Mouse (Mus musculus) neural tube, embryonic 13.5 days (tissue): ENCODE results near the gene Ankrd55. TPM values are rescaled to one million over a fixed set of nuclear protein-coding genes. Genes with fewer than 3 reads are reported as not detected.
A peak's percentile ranks its signal among the peaks of the same experiment; 100 is the strongest.

Source experiments
- ATAC-seq: fragments of 200-750 bp; cut with Nextera tagmentation; 2 replicates; pipeline ENCODE4 v1.8.0; 2017; ENCODE audit warnings: low read depth, mild to moderate bottlenecking, moderate TSS enrichment, moderate library complexity
- H3K27ac ChIP-seq: fragments of 300-500 bp; sonication (generic); replicated peaks from 2 replicates; pipeline ENCODE4 v1.5.1; 2015; ENCODE audit warnings: moderate library complexity, mild to moderate bottlenecking, inconsistent platforms
- H3K27me3 ChIP-seq: fragments of 300-500 bp; sonication (generic); 2 replicates; pipeline ENCODE4 v1.6.1; 2015; ENCODE audit warnings: mild to moderate bottlenecking, inconsistent platforms
- H3K36me3 ChIP-seq: fragments of 300-500 bp; sonication (generic); 2 replicates; pipeline ENCODE4 v1.6.1; 2015; ENCODE audit warnings: mild to moderate bottlenecking, inconsistent platforms
- H3K4me1 ChIP-seq: fragments of 300-500 bp; sonication (generic); replicated peaks from 2 replicates; pipeline ENCODE4 v1.6.1; 2015; ENCODE audit warnings: inconsistent platforms
- H3K4me2 ChIP-seq: fragments of 300-500 bp; sonication (generic); 2 replicates; pipeline ENCODE4 v1.6.1; 2015; ENCODE audit warnings: inconsistent platforms, mild to moderate bottlenecking, moderate library complexity
- H3K4me3 ChIP-seq: fragments of 300-500 bp; sonication (generic); 2 replicates; pipeline ENCODE4 v1.5.1; 2015; ENCODE audit warnings: mild to moderate bottlenecking, inconsistent platforms
- H3K9ac ChIP-seq: fragments of 300-500 bp; sonication (generic); 2 replicates; pipeline ENCODE4 v1.6.1; 2015; ENCODE audit warnings: moderate library complexity, mild to moderate bottlenecking, inconsistent platforms
- H3K9me3 ChIP-seq: fragments of 300-500 bp; sonication (generic); 2 replicates; pipeline ENCODE4 v1.6.1; 2016; ENCODE audit warnings: inconsistent platforms
- whole genome bisulfite sequencing: fragments of 180-500 bp; shearing (Covaris S2); methylation state at CpG from one replicate; pipeline ENCODE4 v1.1.7; 2015; 5-methylcytosine and 5-hydroxymethylcytosine counted together
- polyA plus RNA-seq: library from polyadenylated mRNA; unstranded; fragments of >200 nt; fragmentation: Nextera tagmentation; extraction: Ambion mirVana; gene quantifications from 2 replicates; pipeline ENCODE4 v1.2.1, GENCODE M21; 2015

Ankrd55 gene
- 4.2 and 5.2 TPM in 2 replicates for polyA plus RNA-seq

DNA sequence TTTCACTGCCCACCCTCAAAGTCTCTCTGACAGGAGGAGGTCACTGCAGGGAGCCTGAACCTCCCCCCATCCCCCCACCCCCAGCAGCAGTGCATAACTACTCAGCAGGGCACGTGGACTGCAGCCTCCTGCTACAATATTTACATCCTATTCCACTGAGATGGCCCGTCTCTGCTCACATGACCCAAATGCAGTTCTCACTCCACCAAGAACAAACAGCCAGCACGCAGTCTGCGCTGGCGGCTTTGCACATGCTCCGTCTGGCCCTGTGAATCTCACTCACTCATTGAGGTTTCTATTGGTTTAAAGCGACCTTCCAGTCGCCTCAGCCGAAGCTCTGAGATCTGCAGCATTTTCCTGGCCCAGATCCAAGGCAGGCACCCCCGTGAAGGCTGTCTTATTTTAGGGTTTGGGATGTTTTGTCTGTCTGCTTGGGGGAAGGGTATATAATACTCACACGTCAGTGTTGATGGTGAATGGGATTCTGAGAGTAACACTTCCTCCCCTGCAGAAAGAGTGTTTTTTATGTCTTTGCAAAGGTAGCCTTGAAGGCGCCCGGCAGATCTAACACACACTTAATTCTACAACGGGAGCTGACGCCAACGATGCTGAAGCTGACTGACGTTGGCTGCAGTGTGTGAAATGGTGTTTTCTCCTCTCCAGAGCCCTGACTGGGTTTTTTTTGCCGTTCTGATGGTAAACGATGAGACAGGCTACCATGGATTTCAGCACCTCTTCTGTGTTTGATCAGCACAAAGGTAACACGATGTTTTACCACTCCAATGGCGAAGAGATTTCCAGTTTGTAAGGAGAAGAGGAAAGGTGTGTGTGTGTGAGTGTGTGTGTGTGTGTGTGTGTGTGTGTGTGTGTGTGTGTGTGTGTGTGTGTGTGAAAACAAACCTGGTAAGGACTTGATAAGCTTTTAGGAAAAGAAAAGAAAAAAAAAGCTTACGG lies at the start of gene Ankrd55:
Ankrd55 (plus strand) TSS at position 227 of the 954 bp plus-strand sequence.
- no peaks in the 10 kb centered on the region for H3K9me3 ChIP-seq
- H3K4me1 ChIP-seq, result peaks cover 26% of the 10 kb centered on the region
- peak within 1 kb of the TSS; percentile 79 for H3K27ac ChIP-seq
- H3K27me3 ChIP-seq, result no peaks in the 10 kb centered on the region
- H3K9ac ChIP-seq, result peak within 1 kb of the TSS; percentile 68
- ATAC-seq, result peak; percentile 96
- H3K4me3 ChIP-seq, result peak within 1 kb of the TSS; percentile 35
- no peaks in the 10 kb centered on the region for H3K36me3 ChIP-seq
- H3K4me2 ChIP-seq, result peak within 1 kb of the TSS; percentile 57
- 20% methylated on average over 22 of the region's 22 CpGs for WGBS

DNA sequence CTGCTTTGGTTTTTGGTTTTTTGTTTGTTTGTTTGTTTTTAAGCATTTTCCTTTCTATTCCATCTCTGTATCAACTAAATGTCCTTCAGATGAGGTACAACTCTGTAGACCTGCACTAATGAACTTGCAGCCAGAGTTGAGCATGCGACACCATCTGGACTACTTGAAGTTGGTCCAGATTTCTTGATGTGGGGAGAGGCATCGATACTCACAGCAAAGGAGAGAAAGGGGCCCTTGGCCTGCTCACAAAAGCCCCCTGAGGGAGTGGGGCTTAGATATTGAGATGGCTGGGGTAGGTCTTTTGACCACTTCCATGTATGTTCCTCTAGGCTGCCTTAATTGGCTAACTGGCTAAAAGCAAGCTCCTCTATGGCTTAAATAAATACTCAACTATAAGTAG lies 49.0 kb upstream of the Ankrd55 start:
- no peak overlapping the region for H3K9ac ChIP-seq
- H3K4me2 ChIP-seq, result no peak overlapping the region
- H3K4me1 ChIP-seq, result peaks cover 11% of the 10 kb centered on the region
- no peak overlapping the region for H3K4me3 ChIP-seq
- H3K36me3 ChIP-seq, result no peaks in the 10 kb centered on the region
- peaks cover 5% of the 10 kb centered on the region; the same call in 1 of the 2 replicates for H3K9me3 ChIP-seq
- ATAC-seq, result no peak
- H3K27ac ChIP-seq, result no peak overlapping the region
- WGBS, result 98% methylated on average over 2 of the region's 2 CpGs
- peaks cover 35% of the 10 kb centered on the region for H3K27me3 ChIP-seq

- ATAC-seq, result no peak
- WGBS, result 6% methylated on average over 8 of the region's 8 CpGs
- no peak overlapping the region for H3K4me2 ChIP-seq
- peaks cover 35% of the 10 kb centered on the region for H3K27me3 ChIP-seq
- H3K36me3 ChIP-seq, result no peaks in the 10 kb centered on the region
- H3K4me1 ChIP-seq, result peaks cover 11% of the 10 kb centered on the region
- H3K27ac ChIP-seq, result no peak overlapping the region
- H3K4me3 ChIP-seq, result no peak overlapping the region
- no peak overlapping the region for H3K9ac ChIP-seq
- 0 out of 2 replicates have a peak, but pooled peaks cover 5% of the 10 kb centered on the region for H3K9me3 ChIP-seq
These were observed 46.8 kb upstream of the Ankrd55 start for GRCm38 (mm10) chr13:112241431-112241830.

DNA sequence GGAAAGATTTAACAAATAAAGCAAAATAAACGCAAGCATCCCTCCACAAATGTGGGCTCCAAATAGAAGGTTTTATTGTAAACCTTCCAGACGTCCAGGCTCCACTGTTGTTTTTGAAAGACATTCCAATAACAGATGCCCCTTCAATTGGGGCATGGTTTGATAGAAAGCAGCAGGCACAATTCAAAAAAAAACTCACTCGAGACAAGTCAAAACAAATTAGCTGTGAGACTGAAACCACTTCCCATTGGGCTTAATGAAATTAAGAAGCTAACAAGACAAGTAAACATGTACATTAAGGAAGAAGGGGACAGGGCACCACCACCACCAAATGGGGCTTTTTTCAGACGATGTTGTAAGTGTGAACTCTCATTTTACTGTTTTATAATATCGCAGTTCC lies 43.1 kb upstream of the Ankrd55 start:
- Histone ChIP-seq H3K27ac (no peak overlapping the region), H3K4me2 (no peak overlapping the region), H3K4me3 (no peak overlapping the region), H3K36me3 (no peaks in the 10 kb centered on the region), H3K4me1 (peaks cover 11% of the 10 kb centered on the region), H3K27me3 (peaks cover 15% of the 10 kb centered on the region), H3K9me3 (peaks cover 23% of the 10 kb centered on the region), H3K9ac (no peak overlapping the region)
- 78% methylated on average over 5 of the region's 5 CpGs for WGBS
- no peak for ATAC-seq

GRCm38 (mm10) chr13:112251433-112251832 lies 36.8 kb upstream of the Ankrd55 start:
- Histone ChIP-seq H3K4me1 (peaks cover 13% of the 10 kb centered on the region), H3K27me3 (no peaks in the 10 kb centered on the region), H3K4me3 (no peak overlapping the region), H3K27ac (no peak overlapping the region), H3K4me2 (no peak overlapping the region), H3K36me3 (no peaks in the 10 kb centered on the region), H3K9ac (no peak overlapping the region), H3K9me3 (peaks cover 17% of the 10 kb centered on the region)
- no peak for ATAC-seq
- 74% methylated on average over 2 of the region's 2 CpGs for WGBS

- H3K4me3 ChIP-seq, result no peak overlapping the region
- H3K27me3 ChIP-seq, result no peaks in the 10 kb centered on the region
- H3K27ac ChIP-seq, result no peak overlapping the region
- ATAC-seq, result no peak
- peaks cover 16% of the 10 kb centered on the region for H3K9me3 ChIP-seq
- H3K9ac ChIP-seq, result no peak overlapping the region
- no peak overlapping the region for H3K4me2 ChIP-seq
- peaks cover 13% of the 10 kb centered on the region for H3K4me1 ChIP-seq
- WGBS, result 89% methylated on average over 3 of the region's 3 CpGs
- no peaks in the 10 kb centered on the region for H3K36me3 ChIP-seq
These were observed 36.2 kb upstream of the Ankrd55 start for GRCm38 (mm10) chr13:112252012-112252411.

- H3K36me3 ChIP-seq, result no peaks in the 10 kb centered on the region
- H3K4me1 ChIP-seq, result peaks cover 13% of the 10 kb centered on the region
- WGBS, result 24% methylated on average over 13 of the region's 13 CpGs
- H3K9me3 ChIP-seq, result peaks cover 15% of the 10 kb centered on the region
- H3K27me3 ChIP-seq, result no peaks in the 10 kb centered on the region
- H3K27ac ChIP-seq, result no peak overlapping the region
- H3K9ac ChIP-seq, result no peak overlapping the region
- H3K4me2 ChIP-seq, result no peak overlapping the region
- no peak overlapping the region for H3K4me3 ChIP-seq
- 0 out of 2 replicates have a peak, but pooled peaks have one; percentile 27 for ATAC-seq
These were observed 35.1 kb upstream of the Ankrd55 start for GRCm38 (mm10) chr13:112252991-112253620.

- H3K4me3 ChIP-seq, result no peak overlapping the region
- H3K27ac ChIP-seq, result no peak overlapping the region
- H3K9me3 ChIP-seq, result peaks cover 5% of the 10 kb centered on the region; the same call in 1 of the 2 replicates
- no peak overlapping the region for H3K4me2 ChIP-seq
- 81% methylated on average over 8 of the region's 8 CpGs for WGBS
- ATAC-seq, result no peak
- H3K9ac ChIP-seq, result no peak overlapping the region
- H3K36me3 ChIP-seq, result no peaks in the 10 kb centered on the region
- H3K27me3 ChIP-seq, result no peaks in the 10 kb centered on the region
- peaks cover 13% of the 10 kb centered on the region for H3K4me1 ChIP-seq
These were observed 34.1 kb upstream of the Ankrd55 start for GRCm38 (mm10) chr13:112254116-112254515.

- no peak overlapping the region for H3K4me2 ChIP-seq
- WGBS, result 66% methylated on average over 5 of the region's 5 CpGs
- H3K27me3 ChIP-seq, result no peaks in the 10 kb centered on the region
- no peak overlapping the region for H3K4me3 ChIP-seq
- H3K9ac ChIP-seq, result no peak overlapping the region
- ATAC-seq, result no peak
- H3K4me1 ChIP-seq, result peaks cover 13% of the 10 kb centered on the region
- no peaks in the 10 kb centered on the region for H3K9me3 ChIP-seq
- H3K27ac ChIP-seq, result no peak overlapping the region
- H3K36me3 ChIP-seq, result no peaks in the 10 kb centered on the region
These were observed 32.4 kb upstream of the Ankrd55 start for GRCm38 (mm10) chr13:112255862-112256261.

DNA sequence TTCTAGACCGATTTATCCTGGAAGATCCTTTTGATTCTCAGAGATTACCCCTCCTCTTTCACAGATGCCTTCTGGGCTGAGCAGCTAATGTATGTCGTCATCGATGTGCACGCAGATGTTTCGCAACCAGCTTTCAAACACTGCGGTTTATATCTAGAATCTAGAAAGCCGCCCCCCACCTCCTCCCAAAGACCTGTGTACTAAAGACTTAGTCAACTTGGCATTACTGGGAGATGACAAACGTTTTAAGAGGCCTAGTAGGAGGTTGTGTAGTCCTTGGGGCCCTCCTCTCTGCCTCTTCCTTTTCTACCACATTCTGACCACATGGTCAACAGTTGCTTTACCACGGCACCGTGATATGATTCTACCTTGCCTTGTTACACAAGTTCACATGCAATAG lies 29.8 kb upstream of the Ankrd55 start:
- H3K4me3 ChIP-seq, result no peak overlapping the region
- peaks cover 4% of the 10 kb centered on the region; the same call in 1 of the 2 replicates for H3K4me1 ChIP-seq
- no peak overlapping the region for H3K4me2 ChIP-seq
- H3K27me3 ChIP-seq, result no peaks in the 10 kb centered on the region
- ATAC-seq, result no peak
- no peak overlapping the region for H3K27ac ChIP-seq
- no peaks in the 10 kb centered on the region for H3K36me3 ChIP-seq
- WGBS, result 89% methylated on average over 10 of the region's 10 CpGs
- H3K9ac ChIP-seq, result no peak overlapping the region
- H3K9me3 ChIP-seq, result no peaks in the 10 kb centered on the region

DNA sequence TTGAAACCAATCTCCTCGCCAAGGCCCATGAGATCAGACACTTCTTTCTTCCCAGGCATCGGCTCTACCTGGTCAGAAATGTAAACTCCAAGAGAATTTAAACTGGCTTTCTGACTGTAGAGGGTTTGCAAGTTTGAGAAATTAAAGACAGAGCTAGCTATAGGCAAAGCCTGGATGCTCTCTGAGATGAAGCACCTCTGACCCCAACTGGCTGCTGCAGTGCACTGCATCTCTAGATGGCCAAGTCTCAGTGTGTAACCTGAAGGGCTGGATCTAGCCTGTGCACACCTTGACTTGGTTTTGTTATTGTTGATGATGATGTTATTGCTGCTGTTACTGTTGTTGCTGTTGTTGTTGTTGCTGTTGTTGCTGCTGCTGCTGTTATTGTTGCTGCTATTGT lies 28.9 kb upstream of the Ankrd55 start:
- no peak overlapping the region for H3K4me3 ChIP-seq
- peak; percentile 93 for ATAC-seq
- no peaks in the 10 kb centered on the region for H3K36me3 ChIP-seq
- no peaks in the 10 kb centered on the region for H3K9me3 ChIP-seq
- no peaks in the 10 kb centered on the region for H3K4me1 ChIP-seq
- H3K27ac ChIP-seq, result no peak overlapping the region
- no peaks in the 10 kb centered on the region for H3K27me3 ChIP-seq
- H3K9ac ChIP-seq, result no peak overlapping the region
- WGBS, result 58% methylated on average over 2 of the region's 2 CpGs
- H3K4me2 ChIP-seq, result no peak overlapping the region

- H3K27ac ChIP-seq, result no peak overlapping the region
- no peaks in the 10 kb centered on the region for H3K4me1 ChIP-seq
- H3K27me3 ChIP-seq, result no peaks in the 10 kb centered on the region
- H3K9ac ChIP-seq, result no peak overlapping the region
- ATAC-seq, result no peak
- 19% methylated on average over 4 of the region's 4 CpGs for WGBS
- no peak overlapping the region for H3K4me3 ChIP-seq
- no peak overlapping the region for H3K4me2 ChIP-seq
- H3K36me3 ChIP-seq, result no peaks in the 10 kb centered on the region
- H3K9me3 ChIP-seq, result no peaks in the 10 kb centered on the region
These were observed 23.6 kb upstream of the Ankrd55 start for GRCm38 (mm10) chr13:112264666-112265065.
